Mouse (Mus musculus): ENCODE measurements around the gene Gse1. TPM values are rescaled to one million over a fixed set of nuclear protein-coding genes. Genes with fewer than 3 reads are reported as not detected.

Gse1 gene
- polyA plus RNA-seq, 1 experiment: 24.0 TPM

DNA sequence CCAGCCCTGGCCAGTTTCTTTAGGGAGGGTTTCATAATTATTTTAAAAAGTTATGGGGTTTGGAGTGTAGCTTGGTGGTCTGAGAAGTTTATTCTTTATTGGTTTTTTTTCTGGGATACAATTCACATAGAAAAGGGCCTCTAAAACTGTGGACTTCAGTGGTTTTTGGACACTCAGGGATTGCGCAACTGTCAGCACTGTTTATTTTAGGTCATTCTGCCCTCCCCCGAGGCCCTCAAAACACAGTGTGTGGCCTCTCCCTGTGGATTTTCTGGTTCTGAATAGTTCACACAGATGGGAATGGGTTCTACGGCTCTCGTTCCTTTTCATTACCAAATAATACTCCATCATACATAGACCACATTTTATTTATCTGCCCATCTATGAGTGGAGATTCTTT, 15.0 kb downstream of the Gse1 start:
- no peak for DNase-seq (ENCODE audit: low read depth)

GRCm38 (mm10) chr8:120243916-120244451, 15.7 kb downstream of the Gse1 start:
- no peak for DNase-seq (ENCODE audit: low read depth)

GRCm38 (mm10) chr8:120244553-120244952, 16.3 kb downstream of the Gse1 start:
- DNase-seq (ENCODE audit: low read depth): no peak

GRCm38 (mm10) chr8:120247618-120248017, 19.4 kb downstream of the Gse1 start:
- no peak for DNase-seq (ENCODE audit: low read depth)

- DNase-seq (ENCODE audit: low read depth): no peak
Observed at GRCm38 (mm10) chr8:120248031-120248430, 19.8 kb downstream of the Gse1 start.

- no peak for DNase-seq (ENCODE audit: low read depth)
Observed at GRCm38 (mm10) chr8:120248451-120248850, 20.2 kb downstream of the Gse1 start.

DNA sequence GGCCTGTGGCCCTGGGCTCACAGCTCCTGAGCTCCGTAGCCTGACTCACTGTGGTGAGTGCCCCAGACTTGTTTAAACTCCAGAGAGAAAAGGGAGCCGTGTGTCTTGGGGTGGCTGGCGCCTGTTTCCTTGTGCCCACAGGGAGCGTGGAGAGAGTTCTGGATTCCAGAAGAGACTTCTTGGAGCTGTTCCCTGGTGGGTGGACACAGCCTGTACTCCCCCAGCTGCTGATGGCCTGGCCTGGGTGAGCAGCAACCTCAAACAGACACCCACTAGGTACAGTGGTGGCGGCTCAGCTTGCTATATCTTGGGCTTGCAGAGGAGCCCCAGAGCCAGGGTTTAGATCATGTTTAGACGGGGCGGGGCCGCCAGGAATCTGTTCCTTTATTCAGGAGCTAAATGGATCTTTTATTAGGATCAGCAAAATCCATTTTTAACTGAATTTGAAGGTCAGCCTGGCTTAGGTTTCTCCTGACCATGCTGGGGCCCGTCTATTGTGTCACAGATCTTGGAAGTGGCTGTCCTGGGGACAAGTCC, 21.6 kb downstream of the Gse1 start:
- no peak for DNase-seq (ENCODE audit: low read depth)

DNA sequence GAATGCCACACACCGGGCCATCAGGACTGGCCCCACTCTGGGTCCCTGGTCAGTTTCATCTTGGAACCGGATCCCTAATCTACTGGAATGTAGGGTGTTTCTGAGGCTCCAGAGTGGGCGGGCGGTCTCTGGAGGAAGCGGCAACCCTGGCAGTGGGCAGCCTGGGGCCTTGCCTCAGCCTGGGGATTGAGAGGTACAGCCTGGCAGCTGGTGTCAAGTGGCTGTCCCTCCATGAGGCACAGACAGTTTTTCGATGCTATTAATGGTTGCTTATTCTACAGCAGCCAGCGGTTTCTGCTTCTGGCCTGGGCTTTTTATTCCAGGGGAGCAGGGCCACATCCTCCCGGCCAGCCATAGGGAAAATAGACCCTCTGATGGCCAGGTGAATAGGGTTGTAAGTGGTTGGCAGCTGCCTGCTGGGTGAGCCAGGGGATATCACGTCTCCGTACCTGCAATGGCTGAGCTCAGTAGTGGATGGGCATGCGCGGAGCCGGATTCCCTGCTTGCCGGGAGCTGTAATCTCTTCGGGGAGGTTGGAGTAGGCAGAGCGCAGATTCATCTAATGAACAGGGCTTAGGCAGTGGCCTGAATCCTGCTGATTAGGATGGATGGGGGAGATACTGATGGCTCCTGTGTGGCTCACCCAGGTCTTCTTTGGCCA, 22.6 kb downstream of the Gse1 start:
- no peak for DNase-seq (ENCODE audit: low read depth)

GRCm38 (mm10) chr8:120251411-120252035, 23.3 kb downstream of the Gse1 start:
- no peak for DNase-seq (ENCODE audit: low read depth)

- no peak for DNase-seq (ENCODE audit: low read depth)
Observed at GRCm38 (mm10) chr8:120253626-120254025, 25.4 kb downstream of the Gse1 start.

GRCm38 (mm10) chr8:120255406-120255987, 27.2 kb downstream of the Gse1 start:
- no peak for DNase-seq (ENCODE audit: low read depth)

GRCm38 (mm10) chr8:120256958-120257357, 28.7 kb downstream of the Gse1 start:
- DNase-seq (ENCODE audit: low read depth): no peak

DNA sequence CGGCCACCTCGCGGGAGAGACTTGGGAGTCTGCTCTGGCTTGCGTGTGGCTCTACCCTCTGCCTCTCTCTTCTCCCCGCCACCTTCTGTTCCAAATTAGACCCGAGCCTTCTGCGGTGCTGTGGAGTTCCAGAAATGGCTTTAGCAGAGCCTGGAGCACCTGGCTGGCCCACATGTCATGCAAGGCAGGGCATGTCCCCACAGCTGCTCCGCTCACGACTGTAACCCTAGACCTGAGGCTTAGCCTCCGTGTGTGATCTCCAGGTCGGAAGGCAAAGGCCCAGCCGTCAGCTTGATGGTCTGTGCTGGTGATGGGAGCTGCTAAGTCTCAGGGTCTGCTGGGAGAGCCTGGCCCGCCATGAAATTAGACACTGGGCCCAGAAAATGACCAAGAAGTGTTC, 30.9 kb downstream of the Gse1 start:
- DNase-seq (ENCODE audit: low read depth): no peak

- DNase-seq (ENCODE audit: low read depth): no peak
Observed at GRCm38 (mm10) chr8:120260677-120261076, 32.4 kb downstream of the Gse1 start.

DNA sequence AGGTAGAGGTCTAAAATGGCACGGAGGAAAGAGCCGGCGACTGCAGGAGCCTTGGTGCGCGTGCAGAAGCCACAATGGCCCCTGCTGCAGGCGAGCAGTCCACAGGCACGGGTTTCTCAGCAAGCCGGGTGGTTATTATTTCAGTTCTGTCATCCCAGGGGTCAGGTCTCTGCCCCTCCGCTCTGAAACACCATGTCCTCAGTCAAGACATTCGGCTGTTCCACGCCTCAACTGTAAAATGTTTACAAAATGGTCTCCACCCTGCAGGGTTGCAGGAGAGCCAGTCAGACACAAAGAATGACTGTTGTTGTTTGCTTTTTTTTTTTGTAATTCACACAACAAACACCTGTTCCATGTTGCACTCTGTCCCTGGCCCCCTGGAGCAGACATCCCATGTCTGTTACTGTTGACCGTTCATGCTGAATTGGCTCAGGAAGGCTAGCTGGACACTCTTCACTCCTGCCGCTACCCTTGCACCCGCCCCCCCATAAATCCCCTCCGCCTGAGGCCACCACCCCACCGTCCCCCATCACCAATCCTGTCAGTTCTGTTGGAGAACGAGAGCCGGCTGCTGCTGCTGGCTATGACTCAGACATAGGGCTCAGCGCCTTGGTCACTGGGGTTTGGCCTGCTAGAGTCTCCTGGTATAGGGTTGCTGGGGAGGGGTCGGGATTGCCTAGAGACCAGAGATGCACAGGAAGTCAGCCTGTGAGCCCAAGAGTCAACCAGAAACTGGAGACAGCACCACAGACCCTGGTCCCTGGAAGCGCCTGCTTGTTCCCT, 33.3 kb downstream of the Gse1 start:
- DNase-seq (ENCODE audit: low read depth): no peak

DNA sequence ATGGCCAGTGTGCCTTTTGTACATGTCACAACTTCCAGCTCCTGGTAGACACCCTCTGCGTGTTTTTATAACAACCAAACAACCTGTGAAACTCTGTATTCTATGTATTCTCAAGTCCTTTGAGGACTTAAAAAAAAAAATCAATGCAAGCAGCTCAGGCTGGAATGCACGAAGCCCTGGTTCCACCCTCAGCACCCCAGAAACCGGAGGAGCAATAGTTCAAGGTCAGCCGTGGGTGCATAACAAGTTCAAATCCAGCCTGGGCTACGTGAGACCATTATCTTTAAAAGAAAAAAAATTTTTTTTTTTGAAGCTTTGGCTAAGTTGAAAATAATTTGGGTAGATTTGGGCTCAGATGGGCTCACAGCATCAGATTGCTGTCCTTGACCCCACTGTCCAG, 35.6 kb downstream of the Gse1 start:
- DNase-seq (ENCODE audit: low read depth): no peak

- DNase-seq (ENCODE audit: low read depth): no peak
Observed at GRCm38 (mm10) chr8:120264388-120264943, 36.2 kb downstream of the Gse1 start.

- DNase-seq (ENCODE audit: low read depth): no peak
Observed at GRCm38 (mm10) chr8:120264944-120265453, 36.7 kb downstream of the Gse1 start.

- no peak for DNase-seq (ENCODE audit: low read depth)
Observed at GRCm38 (mm10) chr8:120265471-120265870, 37.2 kb downstream of the Gse1 start.

DNA sequence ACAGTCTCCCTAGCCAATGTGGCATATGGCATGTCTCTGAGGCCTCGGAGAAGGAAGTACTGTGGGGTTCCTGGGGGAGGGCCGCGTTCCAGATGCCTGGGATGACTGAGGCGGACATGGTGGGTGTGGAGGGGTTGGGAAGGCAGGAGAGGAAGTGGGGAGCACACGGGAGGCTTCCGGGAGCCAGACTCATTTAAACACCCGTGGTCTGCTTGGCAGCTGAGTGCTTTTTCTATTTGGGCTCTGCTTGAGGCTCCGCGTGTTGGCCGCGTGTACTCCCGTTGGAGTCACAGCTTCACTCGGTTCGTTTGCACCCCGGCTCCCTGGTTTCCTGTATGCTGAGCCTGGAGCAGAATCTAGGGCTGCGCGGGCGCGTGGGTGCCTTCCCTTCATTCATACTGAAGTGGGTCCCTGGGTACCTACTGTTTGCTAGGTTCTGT, 40.3 kb downstream of the Gse1 start:
- no peak for DNase-seq (ENCODE audit: low read depth)

DNA sequence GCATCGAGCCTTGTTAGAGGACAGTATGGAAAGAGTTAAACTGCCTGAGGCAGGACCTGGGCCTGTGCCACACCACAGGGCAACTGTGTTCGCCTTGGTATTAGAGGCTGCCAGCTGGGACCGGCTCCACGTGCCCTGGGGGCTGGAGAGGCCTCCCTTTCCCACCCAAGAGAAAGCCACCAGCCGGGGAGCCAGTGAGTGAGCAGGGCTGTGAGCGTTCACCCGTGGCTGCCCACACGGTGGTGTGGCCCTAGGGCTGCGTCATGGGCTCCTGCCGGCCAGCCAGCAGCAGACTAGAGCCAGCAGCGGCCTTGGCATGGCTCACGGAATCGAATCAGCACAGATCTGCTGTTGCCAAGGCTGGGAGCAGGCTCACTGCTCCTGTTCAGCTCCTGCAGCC, 42.2 kb downstream of the Gse1 start:
- DNase-seq (ENCODE audit: low read depth): no peak
